Mouse (Mus musculus): Measurements from ENCODE around the gene Ccdc175. TPM values are rescaled to one million over a fixed set of nuclear protein-coding genes. Genes with fewer than 3 reads are reported as not detected.
A peak's percentile ranks its signal among the peaks of the same experiment; 100 is the strongest.

The Ccdc175 gene
- total and polyA plus RNA-seq, 2 experiments from 2014 or later: not detected

DNA sequence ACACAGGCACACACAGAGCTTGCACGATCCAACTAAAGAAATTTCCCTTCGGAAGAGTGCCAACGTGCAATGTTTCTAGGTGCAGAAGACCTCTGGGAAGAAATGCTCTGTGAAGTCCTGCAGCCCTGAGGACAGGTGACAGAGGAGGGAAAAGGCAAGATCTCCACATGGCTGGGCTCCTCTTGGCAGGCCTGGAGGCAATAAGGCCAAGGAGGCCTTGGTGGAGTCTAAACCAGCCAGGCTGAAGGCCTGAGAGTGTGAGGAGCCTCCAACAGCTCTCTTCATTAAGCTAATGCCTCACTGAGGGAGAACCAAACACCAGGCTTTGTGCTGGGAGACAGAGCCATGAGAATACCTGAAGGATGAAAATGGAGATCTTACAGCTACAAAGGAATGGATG, 40.5 kb upstream of the Ccdc175 start:
- WGBS: 77% methylated on average over 3 of the region's 3 CpGs
- peaks cover 22% of the 10 kb centered on the region for H3K36me3 ChIP-seq (ENCODE audit: insufficient read depth, low read length)
- DNase-seq (ENCODE audit: low spot score): no peak
- no peak overlapping the region for H3K9ac ChIP-seq (replicated peaks; ENCODE audit: low read length)
- peaks cover 10% of the 10 kb centered on the region for H3K4me1 ChIP-seq (ENCODE audit: insufficient read depth, low read length)
- H3K27ac ChIP-seq: no peak overlapping the region
- no peak overlapping the region for H3K4me2 ChIP-seq (ENCODE audit: low read depth, low read length)
- H3K9me3 ChIP-seq (ENCODE audit: low read length): no peaks in the 10 kb centered on the region
- H3K27me3 ChIP-seq (ENCODE audit: insufficient read depth, low read length): no peaks in the 10 kb centered on the region
- no peak for ATAC-seq
- TF ChIP-seq CTCF (IDR thresholded peaks at IDR 0.05; ENCODE audit: low read depth): no peak
- H3K4me3 ChIP-seq (ENCODE audit: low read length): no peak overlapping the region

DNA sequence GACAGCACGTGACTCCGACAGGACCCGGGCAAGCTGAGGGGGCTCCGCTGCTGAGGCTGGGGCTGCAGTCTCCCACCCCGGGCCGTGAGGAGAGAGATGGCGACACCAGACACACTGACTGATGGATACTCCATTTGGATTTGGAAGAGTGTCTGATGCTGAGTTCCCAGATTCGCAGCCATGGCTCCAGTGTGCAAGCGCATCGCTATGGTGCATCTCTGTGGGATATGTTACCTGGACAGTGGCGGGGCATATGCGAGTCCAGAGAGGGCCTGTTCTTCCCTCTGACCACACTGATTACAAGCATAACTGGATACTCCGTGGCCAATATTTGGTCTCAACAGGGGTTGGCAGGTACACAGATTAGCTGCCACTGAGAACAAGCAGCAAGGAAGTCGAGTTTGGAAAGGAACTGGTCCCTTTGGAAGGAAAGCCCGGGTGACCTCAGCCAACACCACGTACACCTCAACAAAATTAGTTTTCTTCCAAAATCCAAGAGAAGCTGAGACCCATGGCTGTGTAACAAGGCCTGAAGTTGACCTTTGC, 38.8 kb upstream of the Ccdc175 start:
- H3K4me1 ChIP-seq (ENCODE audit: insufficient read depth, low read length): peaks cover 5% of the 10 kb centered on the region; the same call in 1 of the 2 replicates
- H3K9ac ChIP-seq (replicated peaks; ENCODE audit: low read length): no peak overlapping the region
- no peak for TF ChIP-seq CTCF (IDR thresholded peaks at IDR 0.05; ENCODE audit: low read depth)
- peaks cover 31% of the 10 kb centered on the region for H3K36me3 ChIP-seq (ENCODE audit: insufficient read depth, low read length)
- H3K27ac ChIP-seq: no peak overlapping the region
- H3K9me3 ChIP-seq (ENCODE audit: low read length): no peaks in the 10 kb centered on the region
- H3K4me2 ChIP-seq (ENCODE audit: low read depth, low read length): no peak overlapping the region
- H3K27me3 ChIP-seq (ENCODE audit: insufficient read depth, low read length): no peaks in the 10 kb centered on the region
- DNase-seq (ENCODE audit: low spot score): no peak
- H3K4me3 ChIP-seq (ENCODE audit: low read length): no peak overlapping the region
- no peak for ATAC-seq
- WGBS: 87% methylated on average over 16 of the region's 16 CpGs

DNA sequence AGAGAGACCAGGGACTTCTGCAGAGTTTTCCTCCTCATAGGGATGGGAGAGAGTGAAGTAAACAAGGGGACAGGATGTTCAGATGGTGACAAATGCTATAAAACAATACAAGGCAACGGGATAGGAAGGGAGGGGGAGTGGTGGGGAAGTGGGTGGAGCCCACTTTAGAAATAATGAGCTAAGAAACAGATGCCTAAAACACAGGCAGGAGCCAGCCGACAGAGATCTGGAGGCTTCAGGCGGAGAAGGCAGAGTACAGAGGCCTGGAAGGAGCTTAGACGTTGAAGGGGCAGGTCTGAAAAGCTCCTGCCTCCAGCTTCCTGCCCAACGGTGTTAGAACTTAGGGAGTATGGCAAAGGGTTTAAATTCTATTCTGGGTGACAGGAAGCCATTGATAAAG, 28.7 kb upstream of the Ccdc175 start:
- no peak for ATAC-seq
- H3K9ac ChIP-seq (replicated peaks; ENCODE audit: low read length): no peak overlapping the region
- no peaks in the 10 kb centered on the region for H3K27me3 ChIP-seq (ENCODE audit: insufficient read depth, low read length)
- no peak for DNase-seq (ENCODE audit: low spot score)
- 61% methylated on average over 5 of the region's 5 CpGs for WGBS
- no peak overlapping the region for H3K27ac ChIP-seq
- H3K4me2 ChIP-seq (ENCODE audit: low read depth, low read length): no peak overlapping the region
- peaks cover 70% of the 10 kb centered on the region for H3K36me3 ChIP-seq (ENCODE audit: insufficient read depth, low read length)
- H3K4me1 ChIP-seq (ENCODE audit: insufficient read depth, low read length): no peaks in the 10 kb centered on the region
- TF ChIP-seq CTCF (IDR thresholded peaks at IDR 0.05; ENCODE audit: low read depth): no peak
- no peak overlapping the region for H3K4me3 ChIP-seq (ENCODE audit: low read length)
- H3K9me3 ChIP-seq (ENCODE audit: low read length): no peaks in the 10 kb centered on the region

DNA sequence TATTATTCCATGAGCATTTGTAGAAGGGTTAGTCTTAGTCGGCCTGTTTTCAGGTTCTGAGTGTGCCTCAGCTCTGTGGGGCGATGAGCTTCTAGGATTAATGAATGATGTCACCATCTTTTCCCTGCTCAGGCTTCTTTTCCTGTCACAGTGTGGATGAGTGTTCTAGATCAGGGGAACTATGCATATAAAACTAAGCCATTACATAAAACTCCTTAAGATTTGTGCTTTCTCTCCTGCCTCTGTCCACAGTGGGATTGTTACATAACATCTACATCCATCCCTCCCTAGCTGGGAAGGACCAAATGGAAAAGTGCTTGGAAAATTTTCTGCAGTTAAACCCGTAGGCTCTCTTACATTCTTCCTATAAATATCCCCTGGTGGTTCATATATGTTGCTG, 16.0 kb upstream of the Ccdc175 start:
- no peak overlapping the region for H3K4me3 ChIP-seq (ENCODE audit: low read length)
- H3K9me3 ChIP-seq (ENCODE audit: low read length): no peaks in the 10 kb centered on the region
- ATAC-seq (no peak), DNase-seq (ENCODE audit: low spot score) (no peak)
- no peaks in the 10 kb centered on the region for H3K36me3 ChIP-seq (ENCODE audit: insufficient read depth, low read length)
- H3K4me2 ChIP-seq (ENCODE audit: low read depth, low read length): no peak overlapping the region
- no peak overlapping the region for H3K27ac ChIP-seq
- 88% methylated on average over 3 of the region's 3 CpGs for WGBS
- no peaks in the 10 kb centered on the region for H3K27me3 ChIP-seq (ENCODE audit: insufficient read depth, low read length)
- no peak for TF ChIP-seq CTCF (IDR thresholded peaks at IDR 0.05; ENCODE audit: low read depth)
- H3K4me1 ChIP-seq (ENCODE audit: insufficient read depth, low read length): 0 out of 2 replicates have a peak, but pooled peaks cover 2% of the 10 kb centered on the region
- H3K9ac ChIP-seq (replicated peaks; ENCODE audit: low read length): no peak overlapping the region

DNA sequence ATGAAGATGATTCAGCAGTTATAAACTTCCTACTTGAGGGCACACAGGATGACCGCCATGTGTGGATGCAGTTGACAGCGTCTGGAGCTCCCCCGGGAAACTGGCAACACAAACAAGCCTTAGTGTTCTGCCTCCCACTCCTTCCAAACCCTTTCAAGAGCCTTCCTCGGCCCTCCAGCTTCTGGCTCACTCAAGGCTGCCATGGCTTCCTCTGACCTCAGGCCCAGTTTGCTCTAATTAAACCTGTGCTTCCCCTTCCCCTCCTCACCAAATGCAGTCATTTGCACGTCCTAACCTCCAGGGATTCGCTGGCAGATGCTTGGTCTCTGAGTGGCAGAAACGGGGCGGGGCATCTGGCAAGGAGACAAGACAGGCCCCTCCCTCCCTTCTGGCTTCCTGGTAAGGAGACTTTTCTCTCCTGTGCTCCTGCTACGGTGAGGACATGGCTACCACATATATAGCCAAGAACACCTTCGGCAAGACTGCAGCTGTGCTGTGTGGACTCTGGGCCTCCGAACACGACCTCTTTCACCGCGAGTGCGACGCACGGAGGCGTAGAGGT, 13.2 kb upstream of the Ccdc175 start:
- Histone ChIP-seq H3K36me3 (ENCODE audit: insufficient read depth, low read length) (no peaks in the 10 kb centered on the region), H3K4me3 (ENCODE audit: low read length) (no peak overlapping the region), H3K9ac (replicated peaks; ENCODE audit: low read length) (no peak overlapping the region), H3K27ac (no peak overlapping the region), H3K27me3 (ENCODE audit: insufficient read depth, low read length) (no peaks in the 10 kb centered on the region), H3K4me1 (ENCODE audit: insufficient read depth, low read length) (0 out of 2 replicates have a peak, but pooled peaks cover 2% of the 10 kb centered on the region), H3K4me2 (ENCODE audit: low read depth, low read length) (no peak overlapping the region; the same call in 1 of the 2 replicates), H3K9me3 (ENCODE audit: low read length) (no peaks in the 10 kb centered on the region)
- ATAC-seq (peak; percentile 74), DNase-seq (ENCODE audit: low spot score) (peak; percentile 68)
- no peak for TF ChIP-seq CTCF (IDR thresholded peaks at IDR 0.05; ENCODE audit: low read depth)
- WGBS: 46% methylated on average over 18 of the region's 18 CpGs

DNA sequence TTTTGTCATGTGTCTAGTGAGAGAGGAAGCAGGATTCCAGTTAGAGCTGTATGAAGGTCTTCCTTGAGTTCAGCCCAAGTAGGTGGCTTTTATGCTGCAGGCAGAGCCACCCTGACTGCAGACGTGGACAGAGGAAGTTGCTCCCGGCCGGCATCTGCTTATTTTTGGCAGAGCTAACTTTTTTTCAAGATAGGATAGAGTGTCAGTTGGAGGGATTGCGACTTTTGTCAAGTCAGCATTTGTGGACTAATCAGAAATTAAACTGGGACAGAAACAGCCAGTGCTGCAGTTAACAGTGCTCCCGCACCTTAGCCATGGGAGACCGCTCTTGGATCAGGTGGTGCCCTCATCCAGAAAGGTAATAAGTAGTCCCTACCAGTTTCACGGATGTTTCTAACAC, 12.6 kb upstream of the Ccdc175 start:
- WGBS: 61% methylated on average over 7 of the region's 7 CpGs
- H3K9me3 ChIP-seq (ENCODE audit: low read length): no peaks in the 10 kb centered on the region
- no peak overlapping the region for H3K4me3 ChIP-seq (ENCODE audit: low read length)
- no peak overlapping the region for H3K9ac ChIP-seq (replicated peaks; ENCODE audit: low read length)
- ATAC-seq (0 out of 2 replicates have a peak, but pooled peaks have one; percentile 15), DNase-seq (ENCODE audit: low spot score) (no peak)
- H3K27ac ChIP-seq: no peak overlapping the region
- TF ChIP-seq CTCF (IDR thresholded peaks at IDR 0.05; ENCODE audit: low read depth): no peak
- no peaks in the 10 kb centered on the region for H3K27me3 ChIP-seq (ENCODE audit: insufficient read depth, low read length)
- no peak overlapping the region for H3K4me2 ChIP-seq (ENCODE audit: low read depth, low read length)
- H3K4me1 ChIP-seq (ENCODE audit: insufficient read depth, low read length): 0 out of 2 replicates have a peak, but pooled peaks cover 2% of the 10 kb centered on the region
- H3K36me3 ChIP-seq (ENCODE audit: insufficient read depth, low read length): no peaks in the 10 kb centered on the region

DNA sequence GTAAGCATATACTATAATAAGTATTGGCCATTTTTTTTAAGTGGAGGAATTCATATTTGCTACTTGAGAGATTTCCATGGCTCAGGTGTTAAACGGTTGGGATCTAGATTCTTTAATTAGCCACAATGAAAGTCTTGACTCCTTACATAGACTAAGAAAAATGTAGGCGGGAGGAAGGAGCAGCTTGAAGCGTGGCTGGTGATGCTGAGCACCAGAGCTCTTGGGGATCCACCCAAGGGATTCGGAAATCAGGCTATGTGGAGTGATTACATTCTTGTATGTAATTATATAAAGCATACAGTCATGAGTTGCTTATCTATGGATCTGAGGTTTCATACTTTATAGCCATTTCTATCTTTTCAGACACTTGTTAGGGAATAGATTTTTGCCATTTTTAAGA, 5.3 kb downstream of the Ccdc175 start:
- no peak for DNase-seq (ENCODE audit: low spot score)
- ATAC-seq: no peak
- Histone ChIP-seq H3K27ac (no peak overlapping the region), H3K9me3 (ENCODE audit: low read length) (no peaks in the 10 kb centered on the region), H3K27me3 (ENCODE audit: insufficient read depth, low read length) (no peaks in the 10 kb centered on the region), H3K4me1 (ENCODE audit: insufficient read depth, low read length) (no peaks in the 10 kb centered on the region), H3K4me3 (ENCODE audit: low read length) (no peak overlapping the region), H3K36me3 (ENCODE audit: insufficient read depth, low read length) (no peaks in the 10 kb centered on the region), H3K4me2 (ENCODE audit: low read depth, low read length) (no peak overlapping the region), H3K9ac (replicated peaks; ENCODE audit: low read length) (no peak overlapping the region)
- WGBS: 81% methylated on average over 4 of the region's 4 CpGs
- TF ChIP-seq CTCF (IDR thresholded peaks at IDR 0.05; ENCODE audit: low read depth): no peak
